Mouse (Mus musculus): ENCODE results near the gene Ttc30b. TPM values are rescaled to one million over a fixed set of nuclear protein-coding genes. Genes with fewer than 3 reads are reported as not detected.

The Ttc30b gene
- polyA plus RNA-seq, 1 experiment: 5.9 TPM

DNA sequence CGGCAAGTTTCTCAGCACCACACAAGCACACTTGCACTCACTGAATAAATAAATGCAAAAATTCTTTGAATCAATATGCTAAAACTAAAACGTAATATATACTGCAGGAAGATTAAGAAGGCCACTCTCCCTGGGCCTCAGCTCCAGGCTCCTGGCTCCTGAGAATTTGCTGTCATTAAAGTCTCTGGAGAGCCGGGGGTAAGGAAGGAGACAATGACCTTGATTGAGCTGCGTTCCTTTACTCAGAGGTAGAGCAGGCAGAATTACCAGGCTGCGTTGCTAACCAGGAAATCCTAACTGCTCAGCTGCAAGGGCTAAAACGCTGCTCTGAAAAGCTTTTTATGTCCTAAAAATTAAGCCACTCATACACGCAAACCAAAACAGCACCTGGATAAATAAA is 4.8 kb downstream of the Ttc30b start:
- TF ChIP-seq CTCF (IDR thresholded peaks at IDR 0.05; ENCODE audit: extremely low read depth, insufficient read length, insufficient replicate concordance, low read depth, low read length) (no peak), POLR2A (IDR thresholded peaks at IDR 0.05; ENCODE audit: low read depth, low read length) (no peak)
- no peak overlapping the region for H3K4me3 ChIP-seq (ENCODE audit: low read depth, low read length)
- 34% methylated on average over 7 of the region's 7 CpGs for WGBS
- H3K4me1 ChIP-seq (ENCODE audit: control insufficient read depth, insufficient read depth, insufficient read length, low read length): 0 out of 2 replicates have a peak, but pooled peaks cover 1% of the 10 kb centered on the region
- peaks cover 2% of the 10 kb centered on the region for H3K36me3 ChIP-seq (ENCODE audit: control insufficient read depth, insufficient read depth, low read length)
- no peaks in the 10 kb centered on the region for H3K27me3 ChIP-seq (ENCODE audit: control insufficient read depth, insufficient read depth, low read length)
- H3K27ac ChIP-seq (ENCODE audit: insufficient read depth, low read depth, low read length): no peak overlapping the region

DNA sequence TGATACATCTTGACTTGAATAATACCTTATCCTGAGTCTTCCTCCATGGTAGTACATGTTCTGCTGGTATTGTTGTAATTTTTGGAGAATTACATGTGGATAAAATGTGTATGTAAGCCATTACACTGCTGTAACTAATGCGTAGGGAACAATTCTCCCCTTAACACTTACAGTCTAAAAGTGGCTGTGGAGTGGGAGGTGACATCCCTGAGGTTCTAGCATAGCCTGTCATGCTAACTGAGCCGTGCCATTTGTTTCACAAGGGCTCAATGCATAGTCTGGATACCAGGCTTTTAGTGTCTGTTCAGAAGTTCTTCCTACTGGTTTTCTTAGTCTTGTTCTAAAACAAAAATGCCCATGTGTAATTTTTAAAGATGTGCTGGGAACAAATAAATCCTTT is 7.4 kb downstream of the Ttc30b start:
- H3K4me1 ChIP-seq (ENCODE audit: control insufficient read depth, insufficient read depth, insufficient read length, low read length): no peaks in the 10 kb centered on the region
- no peak overlapping the region for H3K4me3 ChIP-seq (ENCODE audit: low read depth, low read length)
- 94% methylated on average over 2 of the region's 2 CpGs for WGBS
- no peak overlapping the region for H3K27ac ChIP-seq (ENCODE audit: insufficient read depth, low read depth, low read length)
- peaks cover 13% of the 10 kb centered on the region for H3K36me3 ChIP-seq (ENCODE audit: control insufficient read depth, insufficient read depth, low read length)
- no peaks in the 10 kb centered on the region for H3K27me3 ChIP-seq (ENCODE audit: control insufficient read depth, insufficient read depth, low read length)
- no peak for TF ChIP-seq POLR2A (IDR thresholded peaks at IDR 0.05; ENCODE audit: low read depth, low read length)
- no peak for TF ChIP-seq CTCF (IDR thresholded peaks at IDR 0.05; ENCODE audit: extremely low read depth, insufficient read length, insufficient replicate concordance, low read depth, low read length)

DNA sequence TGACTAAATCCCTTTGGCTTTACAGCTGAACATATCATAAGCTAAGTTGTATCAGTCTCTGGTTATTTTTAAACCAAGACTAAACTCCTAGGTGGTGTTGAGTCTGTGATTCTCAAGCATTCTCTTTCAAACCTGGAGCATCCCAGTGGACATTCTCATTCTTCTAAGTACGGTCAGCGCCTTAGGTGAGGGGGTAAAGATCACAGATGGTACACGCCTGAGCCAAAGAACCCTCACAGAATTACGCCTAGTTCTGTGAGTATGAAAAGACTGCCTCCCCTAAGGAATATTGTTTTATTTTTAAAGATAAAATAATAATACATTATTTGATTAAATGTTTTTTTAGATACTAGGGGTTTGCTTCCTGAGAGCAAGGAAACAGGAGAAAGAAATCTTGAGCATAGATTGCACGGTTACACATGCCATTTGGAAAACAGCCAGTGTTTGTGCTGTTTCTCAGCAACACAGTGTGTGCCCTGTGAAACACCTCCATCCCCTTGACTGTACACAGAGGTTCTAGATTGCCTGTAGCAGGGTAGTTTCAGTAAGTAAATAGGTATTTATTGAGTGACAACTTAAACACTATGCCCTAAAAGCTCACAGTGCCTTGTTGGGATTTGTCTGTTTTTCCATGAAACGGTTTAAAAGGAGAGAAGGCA is 8.5 kb downstream of the Ttc30b start:
- Histone ChIP-seq H3K27me3 (ENCODE audit: control insufficient read depth, insufficient read depth, low read length) (no peaks in the 10 kb centered on the region), H3K4me3 (ENCODE audit: low read depth, low read length) (no peak overlapping the region), H3K4me1 (ENCODE audit: control insufficient read depth, insufficient read depth, insufficient read length, low read length) (no peaks in the 10 kb centered on the region), H3K27ac (ENCODE audit: insufficient read depth, low read depth, low read length) (no peak overlapping the region), H3K36me3 (ENCODE audit: control insufficient read depth, insufficient read depth, low read length) (peaks cover 16% of the 10 kb centered on the region)
- WGBS: 86% methylated on average over 6 of the region's 6 CpGs
- TF ChIP-seq POLR2A (IDR thresholded peaks at IDR 0.05; ENCODE audit: low read depth, low read length) (no peak), CTCF (IDR thresholded peaks at IDR 0.05; ENCODE audit: extremely low read depth, insufficient read length, insufficient replicate concordance, low read depth, low read length) (no peak)

DNA sequence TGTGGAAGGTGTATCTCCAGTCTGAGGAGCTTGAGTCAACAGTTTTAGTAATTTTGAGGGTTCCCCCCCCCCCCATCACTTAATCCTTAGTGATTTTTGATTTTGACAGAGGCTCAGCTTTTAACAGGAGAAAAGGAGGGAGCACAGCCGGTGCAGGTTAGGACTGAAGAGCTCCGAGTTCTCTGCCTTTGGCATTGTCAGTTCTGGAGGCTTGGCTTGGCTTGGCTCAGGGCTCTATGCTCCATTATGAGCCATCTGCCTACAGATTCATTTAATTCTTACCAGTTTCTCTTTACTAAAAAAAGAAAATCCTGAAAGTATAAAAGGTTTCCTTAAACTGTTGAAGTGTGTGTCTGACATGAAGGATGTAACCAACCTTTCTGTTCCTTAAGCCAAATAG is 9.2 kb downstream of the Ttc30b start:
- Histone ChIP-seq H3K4me3 (ENCODE audit: low read depth, low read length) (no peak overlapping the region), H3K27me3 (ENCODE audit: control insufficient read depth, insufficient read depth, low read length) (no peaks in the 10 kb centered on the region), H3K36me3 (ENCODE audit: control insufficient read depth, insufficient read depth, low read length) (peaks cover 16% of the 10 kb centered on the region), H3K4me1 (ENCODE audit: control insufficient read depth, insufficient read depth, insufficient read length, low read length) (no peaks in the 10 kb centered on the region), H3K27ac (ENCODE audit: insufficient read depth, low read depth, low read length) (no peak overlapping the region)
- 93% methylated on average over 2 of the region's 2 CpGs for WGBS
- TF ChIP-seq POLR2A (IDR thresholded peaks at IDR 0.05; ENCODE audit: low read depth, low read length) (no peak), CTCF (IDR thresholded peaks at IDR 0.05; ENCODE audit: extremely low read depth, insufficient read length, insufficient replicate concordance, low read depth, low read length) (no peak)

DNA sequence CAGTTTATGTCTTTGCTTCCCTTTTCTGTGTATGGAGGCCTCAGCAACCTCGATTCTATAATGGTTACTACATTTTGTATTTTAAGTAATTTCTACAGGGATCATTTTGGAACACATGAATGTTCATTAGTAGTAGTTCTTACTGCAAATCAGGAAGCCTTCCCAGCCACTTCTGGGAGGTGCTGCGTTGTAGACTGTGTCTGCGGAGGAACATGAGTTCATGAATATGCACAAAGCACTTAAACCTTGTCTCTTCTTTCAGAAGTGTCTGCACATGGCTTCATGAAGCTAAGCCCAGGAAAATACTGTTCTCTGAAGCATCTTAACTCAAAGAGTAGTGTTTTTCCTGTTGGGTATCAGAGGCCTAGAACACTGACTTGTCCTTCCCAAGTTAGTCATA is 10.4 kb downstream of the Ttc30b start:
- no peaks in the 10 kb centered on the region for H3K4me1 ChIP-seq (ENCODE audit: control insufficient read depth, insufficient read depth, insufficient read length, low read length)
- TF ChIP-seq CTCF (IDR thresholded peaks at IDR 0.05; ENCODE audit: extremely low read depth, insufficient read length, insufficient replicate concordance, low read depth, low read length) (no peak), POLR2A (IDR thresholded peaks at IDR 0.05; ENCODE audit: low read depth, low read length) (no peak)

DNA sequence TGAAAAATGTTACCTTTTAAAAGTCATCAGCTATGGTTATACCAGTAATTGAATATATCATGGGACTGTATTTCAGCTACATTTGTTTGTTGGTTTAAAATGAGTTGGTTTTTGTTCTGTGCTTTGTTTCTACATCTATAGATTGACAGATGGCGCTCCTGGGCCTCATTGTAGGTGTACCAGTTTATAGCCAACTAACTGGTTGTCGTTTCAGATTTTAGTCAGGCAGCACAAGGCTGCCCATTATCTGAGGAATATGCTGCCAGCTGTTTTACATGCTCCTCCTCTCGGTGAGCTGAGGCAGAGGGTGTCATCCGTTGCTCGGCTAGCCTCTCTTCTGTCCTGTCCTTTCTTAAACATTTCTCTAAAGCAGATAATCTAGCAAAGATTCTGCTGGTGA is 12.3 kb downstream of the Ttc30b start:
- no peak overlapping the region for H3K4me3 ChIP-seq (ENCODE audit: low read depth, low read length)
- H3K27me3 ChIP-seq (ENCODE audit: control insufficient read depth, insufficient read depth, low read length): no peaks in the 10 kb centered on the region
- peaks cover 20% of the 10 kb centered on the region for H3K36me3 ChIP-seq (ENCODE audit: control insufficient read depth, insufficient read depth, low read length)
- no peak for TF ChIP-seq POLR2A (IDR thresholded peaks at IDR 0.05; ENCODE audit: low read depth, low read length)
- no peak for TF ChIP-seq CTCF (IDR thresholded peaks at IDR 0.05; ENCODE audit: extremely low read depth, insufficient read length, insufficient replicate concordance, low read depth, low read length)
- WGBS: 81% methylated on average over 5 of the region's 5 CpGs
- no peak overlapping the region for H3K27ac ChIP-seq (ENCODE audit: insufficient read depth, low read depth, low read length)
- H3K4me1 ChIP-seq (ENCODE audit: control insufficient read depth, insufficient read depth, insufficient read length, low read length): no peaks in the 10 kb centered on the region

More for the DNA sequence above, 10.4 kb downstream of the Ttc30b start:
- Histone ChIP-seq H3K27ac (ENCODE audit: insufficient read depth, low read depth, low read length) (no peak overlapping the region), H3K27me3 (ENCODE audit: control insufficient read depth, insufficient read depth, low read length) (no peaks in the 10 kb centered on the region), H3K4me3 (ENCODE audit: low read depth, low read length) (no peak overlapping the region), H3K36me3 (ENCODE audit: control insufficient read depth, insufficient read depth, low read length) (peaks cover 20% of the 10 kb centered on the region)
- WGBS: 90% methylated on average over 3 of the region's 3 CpGs

DNA sequence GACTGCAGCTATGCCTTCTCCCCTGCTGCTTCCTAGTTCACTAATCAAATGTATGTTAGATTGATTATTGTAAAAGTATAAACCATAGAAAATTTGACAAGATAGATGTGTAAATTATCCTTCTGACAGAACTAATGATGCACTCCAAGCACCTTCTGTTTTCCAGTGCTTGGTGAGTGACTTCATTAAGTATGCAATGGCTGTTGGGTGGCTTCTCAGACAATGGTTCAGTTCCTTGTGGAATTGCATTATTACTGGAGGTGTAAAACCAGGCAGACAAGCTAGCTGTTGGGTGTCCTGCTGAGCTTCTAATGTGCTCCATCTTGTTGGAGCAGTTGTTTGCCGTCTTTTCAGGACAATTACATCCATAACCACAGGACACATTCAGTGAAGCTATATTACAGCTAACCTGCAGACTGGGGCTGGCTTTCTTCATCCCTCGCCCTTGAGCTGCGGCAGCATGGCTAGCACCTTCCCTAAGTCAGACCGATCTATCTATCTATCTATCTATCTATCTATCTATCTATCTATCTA is 14.5 kb downstream of the Ttc30b start:
- Histone ChIP-seq H3K36me3 (ENCODE audit: control insufficient read depth, insufficient read depth, low read length) (peaks cover 18% of the 10 kb centered on the region), H3K4me3 (ENCODE audit: low read depth, low read length) (no peak overlapping the region), H3K27me3 (ENCODE audit: control insufficient read depth, insufficient read depth, low read length) (no peaks in the 10 kb centered on the region), H3K27ac (ENCODE audit: insufficient read depth, low read depth, low read length) (no peak overlapping the region), H3K4me1 (ENCODE audit: control insufficient read depth, insufficient read depth, insufficient read length, low read length) (no peaks in the 10 kb centered on the region)
- 93% methylated on average over 4 of the region's 4 CpGs for WGBS
- no peak for TF ChIP-seq POLR2A (IDR thresholded peaks at IDR 0.05; ENCODE audit: low read depth, low read length)
- TF ChIP-seq CTCF (IDR thresholded peaks at IDR 0.05; ENCODE audit: extremely low read depth, insufficient read length, insufficient replicate concordance, low read depth, low read length): no peak
